Mouse (Mus musculus) fat pad, adult 2 months (tissue): ENCODE measurements around the gene Slc9a4.
"Not testable (repeated sequence)": the region's sequence is repeated elsewhere in the genome, so short reads cannot be mapped to it uniquely, and the experiment has no call there.

Experiments used
- DNase-seq: peaks from one replicate; pipeline ENCODE4 v3.0.0-alpha.2; 2011; ENCODE audit warnings: low read depth, low spot score; ENCODE audit errors: extremely low read depth

The Slc9a4 gene

GRCm38 (mm10) chr1:40648234-40648633, 68.4 kb downstream of the Slc9a4 start:
- DNase-seq: no peak

GRCm38 (mm10) chr1:40650803-40651497, 71.1 kb downstream of the Slc9a4 start:
- no peak for DNase-seq

DNA sequence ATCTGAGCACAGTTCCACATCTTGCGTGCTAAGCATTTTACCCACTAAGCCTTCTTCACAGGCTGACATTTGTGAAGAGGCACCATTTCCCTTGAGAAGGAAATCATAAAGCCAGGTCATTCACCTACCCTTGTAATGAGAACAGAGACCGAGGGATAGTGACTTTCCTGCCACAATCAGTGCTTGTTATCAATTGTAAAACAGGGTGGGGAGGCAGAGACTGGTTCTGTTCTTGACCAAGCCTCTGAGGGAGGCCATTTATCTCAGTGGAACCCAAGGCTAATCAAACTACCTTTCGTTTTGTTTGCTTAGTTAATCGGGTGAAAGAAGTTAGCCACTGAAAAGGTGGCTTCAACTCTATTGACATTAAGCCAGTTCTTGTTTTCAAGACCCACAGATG, 77.2 kb downstream of the Slc9a4 start:
- no peak for DNase-seq

GRCm38 (mm10) chr1:40657978-40658496, 78.2 kb downstream of the Slc9a4 start:
- no peak for DNase-seq

DNA sequence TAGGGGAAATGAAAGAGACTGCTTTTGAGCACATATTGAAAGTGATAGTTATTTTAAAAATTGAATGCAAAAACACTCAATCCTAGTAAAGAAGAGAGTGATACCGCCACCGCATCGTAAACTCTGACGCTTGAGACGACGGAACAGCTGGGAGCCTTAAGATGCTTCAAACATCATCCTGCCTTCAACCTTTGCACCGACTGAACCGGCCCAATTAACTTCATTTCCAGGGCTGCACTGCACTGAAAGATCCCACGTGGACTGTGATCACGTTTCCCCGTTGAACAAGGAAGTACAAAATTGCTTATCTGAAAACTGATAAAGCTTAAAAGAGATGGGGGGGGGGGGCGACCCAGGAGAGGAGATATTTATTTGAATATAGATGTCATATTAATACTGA, 79.1 kb downstream of the Slc9a4 start:
- DNase-seq: no peak

GRCm38 (mm10) chr1:40659496-40659895, 79.6 kb downstream of the Slc9a4 start:
- no peak for DNase-seq

GRCm38 (mm10) chr1:40660838-40661237, 81.0 kb downstream of the Slc9a4 start:
- no peak for DNase-seq

DNA sequence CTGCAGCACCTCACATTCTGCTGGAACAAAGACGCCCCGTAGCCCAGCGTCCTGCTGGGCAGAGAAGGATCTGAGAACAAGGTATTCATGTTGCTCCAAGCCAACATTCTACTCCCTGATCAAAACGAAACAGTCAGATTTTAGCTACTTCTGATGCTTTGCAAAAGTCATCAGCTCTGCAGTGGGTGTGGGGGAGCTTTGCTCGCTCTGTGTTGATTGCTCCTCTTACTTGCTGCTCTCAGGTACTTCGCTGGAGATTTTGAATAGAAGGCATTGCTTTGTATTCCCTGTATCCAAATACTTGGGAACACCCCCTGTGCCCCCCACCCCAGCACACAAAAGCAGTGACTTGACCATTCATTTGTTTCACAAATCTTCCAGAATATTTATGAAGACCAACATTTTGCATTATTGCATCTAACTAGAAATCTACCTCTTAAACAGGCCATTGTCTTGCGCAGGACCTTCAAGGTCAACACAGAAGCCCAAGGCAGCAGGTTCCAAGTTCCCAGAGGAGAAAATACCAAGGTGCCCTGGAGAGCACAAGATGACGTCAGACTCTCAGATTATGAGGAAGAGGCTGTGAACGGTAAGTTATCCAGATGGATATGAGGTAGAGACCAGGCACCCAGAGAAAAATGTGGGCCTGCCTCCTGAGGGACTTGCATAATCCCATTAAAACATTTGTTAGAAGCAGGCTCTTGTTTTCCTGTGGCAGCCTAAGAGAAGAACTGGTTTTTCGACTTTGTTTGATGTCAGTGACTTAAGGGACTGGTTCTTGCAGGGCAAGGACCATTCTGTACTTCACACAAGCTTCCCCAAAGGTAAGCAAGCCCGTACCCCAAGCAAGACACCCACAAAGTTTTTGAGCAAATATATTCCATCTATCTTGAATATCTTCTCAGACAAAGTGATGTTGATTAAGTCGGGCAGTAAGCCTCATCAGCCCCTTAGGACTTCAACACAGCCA, 85.8 kb downstream of the Slc9a4 start:
- no peak for DNase-seq

DNA sequence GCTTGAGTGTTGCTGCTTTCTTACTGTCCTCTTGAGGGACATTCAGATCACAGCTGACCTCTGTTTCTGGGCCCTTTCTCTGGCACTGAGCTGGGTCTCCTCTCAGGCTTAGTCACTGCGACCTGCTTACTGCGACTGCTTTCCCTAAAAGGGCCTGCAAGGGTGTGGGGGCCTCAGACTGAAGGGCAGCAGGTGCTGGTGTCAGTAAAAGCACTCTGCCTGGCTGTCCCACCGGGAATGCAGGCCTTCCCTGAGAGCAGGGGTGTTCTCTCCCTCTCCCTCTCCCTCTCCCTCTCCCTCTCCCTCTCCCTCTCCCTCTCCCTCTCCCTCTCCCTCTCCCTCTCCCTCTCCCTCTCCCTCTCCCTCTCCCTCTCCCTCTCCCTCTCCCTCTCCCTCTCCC, 87.6 kb downstream of the Slc9a4 start:
- DNase-seq: not testable (repeated sequence)

DNA sequence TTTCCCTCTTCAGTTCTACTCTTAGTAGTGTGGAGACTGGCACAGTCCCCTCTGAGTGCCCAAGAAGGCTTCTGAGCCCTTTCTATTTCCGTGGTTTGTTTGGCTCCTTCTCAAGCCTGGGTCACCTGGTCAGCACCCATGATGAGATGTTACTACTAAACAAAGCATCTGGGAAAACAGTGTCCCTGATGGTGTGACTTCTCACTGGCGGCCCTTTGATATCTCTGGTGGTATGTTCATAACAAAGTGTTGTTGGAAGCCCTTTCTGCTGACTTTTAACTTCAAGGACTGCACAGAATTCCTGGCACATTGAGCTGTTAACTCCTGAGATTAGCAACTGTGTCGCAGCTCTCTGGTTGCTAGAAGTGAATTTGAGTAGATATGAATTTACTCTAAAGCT, 90.1 kb downstream of the Slc9a4 start:
- DNase-seq: no peak

GRCm38 (mm10) chr1:40671490-40671889, 91.6 kb downstream of the Slc9a4 start:
- no peak for DNase-seq

DNA sequence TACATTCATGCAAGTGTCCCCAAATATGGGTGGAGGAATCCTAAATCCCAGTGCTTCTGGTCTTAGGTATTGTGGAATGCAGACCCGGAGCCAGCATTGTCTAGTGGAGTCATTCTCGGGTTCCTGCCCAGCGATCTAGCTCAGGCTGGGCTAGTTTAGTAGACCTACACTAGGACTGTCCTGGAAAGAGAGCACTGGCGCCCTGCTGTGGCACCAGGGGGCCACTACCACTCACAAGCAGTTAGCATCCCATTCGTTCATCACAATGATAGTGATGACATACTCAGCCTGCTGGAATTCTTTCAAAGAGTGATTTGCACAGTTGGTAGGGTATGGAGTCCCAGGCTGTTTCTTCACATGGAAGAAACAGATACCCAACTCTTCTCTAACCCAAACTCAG, 97.4 kb downstream of the Slc9a4 start:
- DNase-seq: no peak
